Mouse (Mus musculus): Measurements from ENCODE around the gene Olfr95.
"Not testable (repeated sequence)": the region's sequence is repeated elsewhere in the genome, so short reads cannot be mapped to it uniquely, and the experiment has no call there.

Gene Olfr95

GRCm38 (mm10) chr17:37213018-37213417 lies at the start of gene Olfr95:
Olfr95 (minus strand) TSS chr17:37213118.
- no peak for DNase-seq (ENCODE audit: low read depth, low spot score)

- DNase-seq (ENCODE audit: low read depth, low spot score), result peak; percentile 69
Observed at GRCm38 (mm10) chr17:37250544-37250943, 37.6 kb upstream of the Olfr95 start.

- no peak for DNase-seq (ENCODE audit: low read depth, low spot score)
Observed at GRCm38 (mm10) chr17:37249460-37249859, 36.5 kb upstream of the Olfr95 start.

GRCm38 (mm10) chr17:37246715-37247114 lies 33.8 kb upstream of the Olfr95 start:
- peak; percentile 82 for DNase-seq (ENCODE audit: low read depth, low spot score)

- no peak for DNase-seq (ENCODE audit: low read depth, low spot score)
Observed at GRCm38 (mm10) chr17:37242198-37242597, 29.3 kb upstream of the Olfr95 start.

- not testable (repeated sequence) for DNase-seq (ENCODE audit: low read depth, low spot score)
Observed at GRCm38 (mm10) chr17:37237230-37237629, 24.3 kb upstream of the Olfr95 start, which contains the start of gene Olfr97. Olfr97 (minus strand) TSS chr17:37237330.

GRCm38 (mm10) chr17:37221879-37222278 lies 9.0 kb upstream of the Olfr95 start:
- DNase-seq (ENCODE audit: low read depth, low spot score), result peak; percentile 25

GRCm38 (mm10) chr17:37219846-37220245 lies 6.9 kb upstream of the Olfr95 start, which contains the start of gene Olfr96:
Olfr96 (plus strand) TSS chr17:37220146.
- DNase-seq (ENCODE audit: low read depth, low spot score), result no peak

GRCm38 (mm10) chr17:37218486-37218885 lies 5.6 kb upstream of the Olfr95 start:
- no peak for DNase-seq (ENCODE audit: low read depth, low spot score)

GRCm38 (mm10) chr17:37210884-37211768 lies 1.8 kb downstream of the Olfr95 start:
- DNase-seq (ENCODE audit: low read depth, low spot score), result peak; percentile 58

- no peak for DNase-seq (ENCODE audit: low read depth, low spot score)
Observed at GRCm38 (mm10) chr17:37203917-37204236, 9.0 kb downstream of the Olfr95 start.

GRCm38 (mm10) chr17:37203206-37203916 lies 9.6 kb downstream of the Olfr95 start:
- DNase-seq (ENCODE audit: low read depth, low spot score), result peak; percentile 88

- DNase-seq (ENCODE audit: low read depth, low spot score), result no peak
Observed at GRCm38 (mm10) chr17:37200894-37201293, 12.0 kb downstream of the Olfr95 start, which contains the start of gene Olfr94. Olfr94 (minus strand) TSS chr17:37200994.

GRCm38 (mm10) chr17:37196845-37197724 lies 15.8 kb downstream of the Olfr95 start:
- peak; percentile 19 for DNase-seq (ENCODE audit: low read depth, low spot score)

GRCm38 (mm10) chr17:37194782-37195181 lies 18.1 kb downstream of the Olfr95 start:
- DNase-seq (ENCODE audit: low read depth, low spot score), result no peak

- no peak for DNase-seq (ENCODE audit: low read depth, low spot score)
Observed at GRCm38 (mm10) chr17:37193656-37194055, 19.3 kb downstream of the Olfr95 start, which contains the start of gene Ubd. Ubd (plus strand) TSS chr17:37193892.

- DNase-seq (ENCODE audit: low read depth, low spot score), result no peak
Observed at GRCm38 (mm10) chr17:37193032-37193431, 19.9 kb downstream of the Olfr95 start.

- DNase-seq (ENCODE audit: low read depth, low spot score), result peak; percentile 64
Observed at GRCm38 (mm10) chr17:37190711-37191110, 22.2 kb downstream of the Olfr95 start.

GRCm38 (mm10) chr17:37185474-37185873 lies 27.4 kb downstream of the Olfr95 start:
- DNase-seq (ENCODE audit: low read depth, low spot score), result no peak

- no peak for DNase-seq (ENCODE audit: low read depth, low spot score)
Observed at GRCm38 (mm10) chr17:37161394-37161793, 51.5 kb downstream of the Olfr95 start, which contains the start of gene Olfr93. Olfr93 (minus strand) TSS chr17:37161494.

Measured in ES-CJ7 (cell line).